Mouse (Mus musculus) neural tube, postnatal 0 days (tissue): ENCODE results near the gene Ppa2. TPM values are rescaled to one million over a fixed set of nuclear protein-coding genes. Genes with fewer than 3 reads are reported as not detected.

Experiments
- polyA plus RNA-seq: library from polyadenylated mRNA; unstranded; fragments of >200 nt; fragmentation: Nextera tagmentation; extraction: Ambion mirVana; gene quantifications from 2 replicates; pipeline ENCODE4 v1.2.1, GENCODE M21; 2015

Ppa2 gene
- polyA plus RNA-seq: 97.9 and 100 TPM in 2 replicates

GRCm38 (mm10) chr3:133309954-133310808, at the start of gene Ppa2:
Ppa2 (plus strand) TSS chr3:133310110.

Other genes starting within 250 kb of the Ppa2 start
- 11.3 and 12.0 TPM in 2 replicates for gene Ints12, start 218.3 kb upstream of the Ppa2 start, polyA plus RNA-seq
- 2.1 and 2.3 TPM in 2 replicates for gene Gstcd, start 218.1 kb upstream of the Ppa2 start, polyA plus RNA-seq
- 0.06 TPM in 1 of 2 replicates, not detected in the other for gene Arhgef38, start 75.2 kb upstream of the Ppa2 start, polyA plus RNA-seq
- gene Tet2, start 235.0 kb downstream of the Ppa2 start, polyA plus RNA-seq: 16.9 and 18.6 TPM in 2 replicates